Mouse (Mus musculus) lung, postnatal 0 days (tissue): ENCODE results near the gene Mxd4. TPM values are rescaled to one million over a fixed set of nuclear protein-coding genes. Genes with fewer than 3 reads are reported as not detected.
A peak's percentile ranks its signal among the peaks of the same experiment; 100 is the strongest.

Experiments
- ATAC-seq: fragments of 200-750 bp; cut with Nextera tagmentation; 2 replicates; pipeline ENCODE4 v1.8.0; 2017; ENCODE audit warnings: moderate library complexity
- DNase-seq: peaks from one replicate; pipeline ENCODE4 v3.0.0-alpha.2; 2016; ENCODE audit warnings: low spot score
- H3K27ac ChIP-seq: fragments of 300-500 bp; sonication (generic); 2 replicates; pipeline ENCODE4 v1.5.1; 2014; ENCODE audit warnings: antibody characterized with exemption, mild to moderate bottlenecking, low read length, mixed read lengths
- H3K27me3 ChIP-seq: fragments of 300-500 bp; sonication (generic); replicated peaks from 2 replicates; pipeline ENCODE4 v1.6.1; 2014; ENCODE audit warnings: low read length, mixed read lengths; ENCODE audit not compliant: insufficient read depth
- H3K36me3 ChIP-seq: fragments of 300-500 bp; sonication (generic); 2 replicates; pipeline ENCODE4 v1.6.1; 2014; ENCODE audit warnings: low read length, mixed read lengths; ENCODE audit not compliant: insufficient read depth
- H3K4me1 ChIP-seq: fragments of 300-500 bp; sonication (generic); 2 replicates; pipeline ENCODE4 v1.6.1; 2014; ENCODE audit warnings: antibody characterized with exemption, low read depth, low read length, mixed read lengths; ENCODE audit not compliant: insufficient read depth
- H3K4me2 ChIP-seq: fragments of 300-500 bp; sonication (generic); replicated peaks from 2 replicates; pipeline ENCODE4 v1.6.1; 2014; ENCODE audit warnings: low read depth, mild to moderate bottlenecking, low read length, moderate library complexity, mixed read lengths
- H3K4me3 ChIP-seq: fragments of 300-500 bp; sonication (generic); 2 replicates; pipeline ENCODE4 v1.5.1; 2014; ENCODE audit warnings: low read depth, low read length
- H3K9ac ChIP-seq: fragments of 300-500 bp; sonication (generic); replicated peaks from 2 replicates; pipeline ENCODE4 v1.6.1; 2014; ENCODE audit warnings: low read depth, mild to moderate bottlenecking
- H3K9me3 ChIP-seq: fragments of 300-500 bp; sonication (generic); 2 replicates; pipeline ENCODE4 v1.6.1; 2016; ENCODE audit warnings: low read length, mixed read lengths
- CTCF ChIP-seq: IDR thresholded peaks from 2 replicates; pipeline ENCODE4 v1.5.1; 2016; ENCODE audit warnings: antibody characterized with exemption, mild to moderate bottlenecking
- EP300 ChIP-seq: IDR thresholded peaks from 2 replicates; pipeline ENCODE4 v1.6.1; 2016; ENCODE audit warnings: antibody characterized with exemption, mild to moderate bottlenecking, control low read depth
- WGBS: fragments of 180-500 bp; shearing (Covaris S2); extraction: QIAGEN DNeasy Blood & Tissue Kit; methylation state at CpG from one replicate; pipeline ENCODE4 v1.1.7; 2014; 5-methylcytosine and 5-hydroxymethylcytosine counted together
- polyA plus RNA-seq: library from polyadenylated mRNA; unstranded; fragments of >200 nt; fragmentation: Nextera tagmentation; extraction: Ambion mirVana; gene quantifications from 2 replicates; pipeline ENCODE4 v1.2.1, GENCODE M21; 2015

Gene Mxd4
- polyA plus RNA-seq, 1 experiment from 2014 or later, result 68.2 TPM

- ATAC-seq (peak; percentile 32), DNase-seq (no peak)
- 67% methylated on average over 9 of the region's 9 CpGs for WGBS
- TF ChIP-seq EP300 (no peak), CTCF (no peak)
- no peaks in the 10 kb centered on the region for H3K27me3 ChIP-seq
- H3K36me3 ChIP-seq, result no peaks in the 10 kb centered on the region
- no peak overlapping the region for H3K27ac ChIP-seq
- no peak overlapping the region for H3K4me2 ChIP-seq
- H3K4me1 ChIP-seq, result no peaks in the 10 kb centered on the region
- H3K4me3 ChIP-seq, result no peak overlapping the region
- H3K9me3 ChIP-seq, result no peaks in the 10 kb centered on the region
- H3K9ac ChIP-seq, result no peak overlapping the region
Measured at GRCm38 (mm10) chr5:34230599-34231485, 43.3 kb upstream of the Mxd4 start.

- Histone ChIP-seq H3K4me2 (no peak overlapping the region), H3K27me3 (no peaks in the 10 kb centered on the region), H3K9ac (no peak overlapping the region), H3K4me3 (no peak overlapping the region), H3K9me3 (no peaks in the 10 kb centered on the region), H3K4me1 (no peaks in the 10 kb centered on the region), H3K27ac (no peak overlapping the region), H3K36me3 (no peaks in the 10 kb centered on the region)
- no peak for DNase-seq
- TF ChIP-seq EP300 (no peak), CTCF (no peak)
- WGBS, result 71% methylated on average over 5 of the region's 5 CpGs
- no peak for ATAC-seq
Measured at GRCm38 (mm10) chr5:34229503-34229902, 42.0 kb upstream of the Mxd4 start.

- no peak overlapping the region for H3K9ac ChIP-seq
- no peak overlapping the region for H3K4me3 ChIP-seq
- TF ChIP-seq EP300, result no peak
- TF ChIP-seq CTCF, result no peak
- ATAC-seq (no peak), DNase-seq (no peak)
- H3K9me3 ChIP-seq, result no peaks in the 10 kb centered on the region
- no peak overlapping the region for H3K27ac ChIP-seq
- no peaks in the 10 kb centered on the region for H3K36me3 ChIP-seq
- H3K27me3 ChIP-seq, result no peaks in the 10 kb centered on the region
- no peaks in the 10 kb centered on the region for H3K4me1 ChIP-seq
- no peak overlapping the region for H3K4me2 ChIP-seq
- 95% methylated on average over 2 of the region's 2 CpGs for WGBS
Measured at GRCm38 (mm10) chr5:34225516-34225915, 38.0 kb upstream of the Mxd4 start.

GRCm38 (mm10) chr5:34224515-34224914 lies 37.0 kb upstream of the Mxd4 start:
- Histone ChIP-seq H3K9me3 (no peaks in the 10 kb centered on the region), H3K4me1 (no peaks in the 10 kb centered on the region), H3K36me3 (no peaks in the 10 kb centered on the region), H3K4me2 (no peak overlapping the region), H3K4me3 (no peak overlapping the region), H3K9ac (no peak overlapping the region), H3K27ac (no peak overlapping the region), H3K27me3 (no peaks in the 10 kb centered on the region)
- 75% methylated on average over 5 of the region's 5 CpGs for WGBS
- DNase-seq (no peak), ATAC-seq (no peak)
- no peak for TF ChIP-seq EP300
- no peak for TF ChIP-seq CTCF

GRCm38 (mm10) chr5:34220001-34220400 lies 32.5 kb upstream of the Mxd4 start:
- no peak overlapping the region for H3K9ac ChIP-seq
- H3K4me3 ChIP-seq, result no peak overlapping the region
- H3K27ac ChIP-seq, result no peak overlapping the region
- no peak for TF ChIP-seq EP300
- TF ChIP-seq CTCF, result no peak
- no peaks in the 10 kb centered on the region for H3K9me3 ChIP-seq
- peaks cover 7% of the 10 kb centered on the region; the same call in 1 of the 2 replicates for H3K4me1 ChIP-seq
- no peaks in the 10 kb centered on the region for H3K27me3 ChIP-seq
- no peak for ATAC-seq
- no peak overlapping the region for H3K4me2 ChIP-seq
- H3K36me3 ChIP-seq, result no peaks in the 10 kb centered on the region
- WGBS, result 66% methylated on average over 4 of the region's 4 CpGs
- no peak for DNase-seq

GRCm38 (mm10) chr5:34218672-34219071 lies 31.2 kb upstream of the Mxd4 start:
- no peak overlapping the region for H3K4me3 ChIP-seq
- WGBS, result 32% methylated on average over 5 of the region's 5 CpGs
- no peaks in the 10 kb centered on the region for H3K9me3 ChIP-seq
- TF ChIP-seq CTCF (no peak), EP300 (peak; percentile 31; the same call in 1 of the 2 replicates)
- H3K9ac ChIP-seq, result no peak overlapping the region
- no peaks in the 10 kb centered on the region for H3K36me3 ChIP-seq
- H3K4me2 ChIP-seq, result no peak overlapping the region
- no peak overlapping the region for H3K27ac ChIP-seq
- ATAC-seq (peak; percentile 60), DNase-seq (peak; percentile 43)
- peaks cover 7% of the 10 kb centered on the region; the same call in 1 of the 2 replicates for H3K4me1 ChIP-seq
- H3K27me3 ChIP-seq, result no peaks in the 10 kb centered on the region
